Mouse (Mus musculus) left cerebral cortex, adult 18-20 months (tissue): ENCODE data around the gene Col13a1. TPM values are rescaled to one million over a fixed set of nuclear protein-coding genes. Genes with fewer than 3 reads are reported as not detected.
A peak's percentile ranks its signal among the peaks of the same experiment; 100 is the strongest.

ENCODE experiments used
- DNase-seq, 2 experiments: peaks; one replicate each; pipeline ENCODE4 v3.0.0; 2021 to 2022; ENCODE audit warnings: low spot score in 2 of 2, mixed read lengths in 1 of 2
- total RNA-seq, 2 experiments: library from RNA; stranded (reverse); gene quantifications; 2 replicates each; pipeline ENCODE4 v1.2.3; 2021

The Col13a1 gene
- total RNA-seq, 2 experiments from 2014 or later: 2.1 to 2.2 TPM

GRCm38 (mm10) chr10:61909004-61909403 is 69.9 kb downstream of the Col13a1 start:
- DNase-seq: no peak

GRCm38 (mm10) chr10:61906226-61906625 is 72.7 kb downstream of the Col13a1 start:
- DNase-seq: no peak

- DNase-seq: peak in 1 of 2 experiments; percentile 5
Observed at GRCm38 (mm10) chr10:61905308-61905707, 73.6 kb downstream of the Col13a1 start.

- no peak for DNase-seq
Observed at GRCm38 (mm10) chr10:61898116-61898515, 80.8 kb downstream of the Col13a1 start.

GRCm38 (mm10) chr10:61894564-61894963 is 84.3 kb downstream of the Col13a1 start:
- no peak for DNase-seq

- no peak for DNase-seq
Observed at GRCm38 (mm10) chr10:61891138-61891537, 87.8 kb downstream of the Col13a1 start.

GRCm38 (mm10) chr10:61890294-61890693 is 88.6 kb downstream of the Col13a1 start:
- no peak for DNase-seq

GRCm38 (mm10) chr10:61879427-61879826 is 99.5 kb downstream of the Col13a1 start:
- no peak for DNase-seq

- DNase-seq: peak; percentile 50 to 75
Observed at GRCm38 (mm10) chr10:61877787-61878186, 101.1 kb downstream of the Col13a1 start.

- no peak for DNase-seq
Observed at GRCm38 (mm10) chr10:61869796-61870195, 109.1 kb downstream of the Col13a1 start.

GRCm38 (mm10) chr10:61866045-61866580 is 112.8 kb downstream of the Col13a1 start:
- DNase-seq: no peak

- DNase-seq: no peak
Observed at GRCm38 (mm10) chr10:61859451-61859850, 119.5 kb downstream of the Col13a1 start.

GRCm38 (mm10) chr10:61855139-61855675 is 123.7 kb downstream of the Col13a1 start:
- DNase-seq: no peak

GRCm38 (mm10) chr10:61852824-61853223 is 126.1 kb downstream of the Col13a1 start:
- DNase-seq: no peak

GRCm38 (mm10) chr10:61848553-61848952 is 130.4 kb downstream of the Col13a1 start:
- DNase-seq: no peak

GRCm38 (mm10) chr10:61845476-61845875 is 133.4 kb downstream of the Col13a1 start:
- DNase-seq: no peak

GRCm38 (mm10) chr10:61844475-61844874 is 134.4 kb downstream of the Col13a1 start:
- no peak for DNase-seq

GRCm38 (mm10) chr10:61842261-61842660 is 136.6 kb downstream of the Col13a1 start:
- no peak for DNase-seq

GRCm38 (mm10) chr10:61839326-61839725 is 139.6 kb downstream of the Col13a1 start:
- DNase-seq: no peak

GRCm38 (mm10) chr10:61838769-61839168 is 140.1 kb downstream of the Col13a1 start:
- DNase-seq: peak; percentile 34 to 54

GRCm38 (mm10) chr10:61837286-61837685 is 141.6 kb downstream of the Col13a1 start:
- DNase-seq: peak in 1 of 2 experiments; percentile 38

GRCm38 (mm10) chr10:61834288-61834687 is 144.6 kb downstream of the Col13a1 start:
- DNase-seq: no peak

GRCm38 (mm10) chr10:61832713-61833112 is 146.2 kb downstream of the Col13a1 start:
- DNase-seq: no peak
